Mouse (Mus musculus) megakaryocyte, embryonic 14.5 days (primary cell): Measurements from ENCODE around the gene Snx8. TPM values are rescaled to one million over a fixed set of nuclear protein-coding genes. Genes with fewer than 3 reads are reported as not detected.

Experiments used
- H3K27me3 ChIP-seq: replicated peaks from 2 replicates; pipeline ENCODE3; 2012; ENCODE audit warnings: inconsistent platforms
- H3K36me3 ChIP-seq: replicated peaks from 2 replicates; pipeline ENCODE3; 2012; ENCODE audit warnings: low read length, inconsistent platforms, mixed read lengths
- H3K4me1 ChIP-seq: 2 replicates; pipeline ENCODE4 v1.6.1; 2012; ENCODE audit warnings: inconsistent platforms
- H3K4me3 ChIP-seq: replicated peaks from 2 replicates; pipeline ENCODE3; 2012; ENCODE audit warnings: moderate library complexity, mild to moderate bottlenecking, inconsistent platforms
- H3K9me3 ChIP-seq: 2 replicates; pipeline ENCODE4 v1.6.1; 2012; ENCODE audit warnings: inconsistent platforms
- FLI1 ChIP-seq: IDR thresholded peaks from 2 replicates; pipeline ENCODE4 v1.6.1; 2012; ENCODE audit warnings: low read length, inconsistent platforms, mixed read lengths
- GATA1 ChIP-seq: IDR thresholded peaks from 3 replicates; pipeline ENCODE4 v1.6.1; 2012; ENCODE audit warnings: mixed read lengths, low read length, inconsistent platforms, borderline replicate concordance
- polyA plus RNA-seq: library from polyadenylated mRNA; stranded (reverse); fragments of >175 nt; gene quantifications from 2 replicates; pipeline ENCODE4 v1.2.3, GENCODE M21; 2012; ENCODE audit warnings: low replicate concordance; ENCODE audit not compliant: insufficient read depth

Gene Snx8
- polyA plus RNA-seq, 1 experiment: 17.8 TPM

DNA sequence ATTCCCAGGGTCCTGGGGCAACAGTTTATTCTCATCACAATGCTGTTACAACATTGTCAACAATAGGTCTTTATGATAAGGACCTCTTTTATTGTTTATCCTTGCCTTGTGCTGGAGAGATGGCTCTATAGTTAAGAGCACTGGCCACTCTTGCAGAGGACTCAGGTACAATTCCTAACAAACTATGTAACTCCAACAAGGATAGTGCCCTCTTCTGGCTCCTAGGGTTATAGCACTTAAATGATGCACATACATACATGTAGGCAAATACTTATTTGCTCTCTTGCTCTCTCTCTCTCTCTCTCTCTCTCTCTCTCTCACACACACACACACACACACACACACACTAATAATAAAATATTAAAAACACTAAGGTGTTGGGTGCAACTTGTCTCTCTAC, 19.7 kb upstream of the Snx8 start:
- H3K9me3 ChIP-seq: peaks cover 16% of the 10 kb centered on the region
- no peak overlapping the region for H3K4me3 ChIP-seq
- peaks cover 11% of the 10 kb centered on the region for H3K4me1 ChIP-seq
- TF ChIP-seq GATA1 (no peak), FLI1 (no peak)
- H3K27me3 ChIP-seq: peaks cover 9% of the 10 kb centered on the region
- no peaks in the 10 kb centered on the region for H3K36me3 ChIP-seq

DNA sequence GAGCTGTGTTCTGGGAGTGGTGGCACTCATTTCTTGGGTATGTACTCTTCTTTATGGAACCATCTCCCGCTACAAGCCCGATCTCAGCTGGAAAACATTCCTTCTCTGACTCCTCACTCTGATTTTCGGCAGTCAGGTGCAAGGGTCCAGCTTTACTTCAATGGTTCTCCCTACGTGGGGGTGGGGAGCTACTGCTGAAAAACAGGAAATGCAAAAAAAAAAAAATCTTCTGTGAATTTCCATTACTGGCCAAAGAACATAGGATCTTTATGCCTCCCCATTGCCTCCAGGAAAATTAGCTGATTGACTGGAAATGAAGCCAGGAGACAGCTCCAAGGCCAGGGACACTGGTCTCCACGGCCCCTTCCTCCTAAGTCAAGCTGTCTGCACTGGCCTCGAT, 17.6 kb upstream of the Snx8 start:
- Histone ChIP-seq H3K9me3 (peaks cover 21% of the 10 kb centered on the region), H3K4me3 (no peak overlapping the region), H3K36me3 (no peaks in the 10 kb centered on the region), H3K4me1 (peaks cover 13% of the 10 kb centered on the region), H3K27me3 (peaks cover 11% of the 10 kb centered on the region)
- TF ChIP-seq GATA1 (no peak), FLI1 (no peak)

DNA sequence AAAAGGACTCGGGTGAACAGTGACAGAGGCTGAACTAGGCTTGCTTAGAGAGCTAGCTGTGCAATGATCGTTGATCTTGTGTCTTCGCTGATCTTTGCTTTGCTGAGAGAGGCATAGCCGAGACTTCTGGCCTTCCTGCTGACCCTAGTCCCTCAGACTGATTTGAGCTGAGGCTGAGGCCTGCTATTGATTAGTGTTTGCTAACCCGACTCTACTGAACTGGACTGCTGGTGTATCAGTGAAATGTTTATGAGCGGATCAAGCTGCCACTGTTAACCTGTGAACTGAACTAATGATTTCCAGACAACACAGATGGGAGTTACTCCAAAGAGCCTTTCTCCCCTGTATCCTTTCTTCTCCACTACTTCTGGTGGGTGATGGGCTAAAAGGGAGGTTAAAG, 16.1 kb upstream of the Snx8 start:
- H3K4me3 ChIP-seq: no peak overlapping the region
- TF ChIP-seq GATA1 (no peak), FLI1 (no peak)
- H3K9me3 ChIP-seq: peaks cover 23% of the 10 kb centered on the region
- H3K4me1 ChIP-seq: peaks cover 10% of the 10 kb centered on the region
- no peaks in the 10 kb centered on the region for H3K36me3 ChIP-seq
- H3K27me3 ChIP-seq: peaks cover 11% of the 10 kb centered on the region

DNA sequence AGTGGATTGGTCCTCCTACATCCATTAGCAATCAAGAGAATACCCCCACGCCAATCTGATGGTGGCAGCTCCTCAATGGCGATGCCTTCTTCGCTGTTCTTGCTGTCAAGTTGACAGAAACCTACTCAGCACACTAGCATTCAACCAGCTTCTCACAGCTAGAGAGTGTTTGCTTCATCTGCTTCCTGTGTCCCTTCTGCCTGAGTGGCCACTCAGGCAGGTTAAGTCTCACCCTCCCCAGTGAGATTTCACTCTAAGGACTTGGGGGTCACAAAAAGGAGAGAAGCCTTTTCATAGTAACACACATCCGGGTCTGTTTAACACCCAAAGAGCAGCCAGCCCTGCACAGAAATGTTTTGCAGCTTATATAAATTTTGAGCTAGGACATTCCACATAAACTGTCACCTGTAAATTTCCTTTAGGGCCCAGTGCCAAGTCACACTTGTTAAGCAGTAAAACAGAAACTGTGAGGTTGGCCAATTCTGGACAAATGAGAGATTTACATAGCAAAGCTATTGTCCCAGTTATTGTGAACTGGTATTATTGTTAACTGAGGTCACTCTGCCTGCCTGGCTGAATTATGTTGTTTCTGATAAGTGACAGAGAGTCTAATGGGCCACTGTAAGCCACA, 13.7 kb upstream of the Snx8 start:
- H3K36me3 ChIP-seq: no peaks in the 10 kb centered on the region
- H3K9me3 ChIP-seq: peaks cover 18% of the 10 kb centered on the region
- H3K27me3 ChIP-seq: peaks cover 18% of the 10 kb centered on the region
- H3K4me1 ChIP-seq: peaks cover 10% of the 10 kb centered on the region
- TF ChIP-seq FLI1 (no peak), GATA1 (no peak)
- H3K4me3 ChIP-seq: no peak overlapping the region

DNA sequence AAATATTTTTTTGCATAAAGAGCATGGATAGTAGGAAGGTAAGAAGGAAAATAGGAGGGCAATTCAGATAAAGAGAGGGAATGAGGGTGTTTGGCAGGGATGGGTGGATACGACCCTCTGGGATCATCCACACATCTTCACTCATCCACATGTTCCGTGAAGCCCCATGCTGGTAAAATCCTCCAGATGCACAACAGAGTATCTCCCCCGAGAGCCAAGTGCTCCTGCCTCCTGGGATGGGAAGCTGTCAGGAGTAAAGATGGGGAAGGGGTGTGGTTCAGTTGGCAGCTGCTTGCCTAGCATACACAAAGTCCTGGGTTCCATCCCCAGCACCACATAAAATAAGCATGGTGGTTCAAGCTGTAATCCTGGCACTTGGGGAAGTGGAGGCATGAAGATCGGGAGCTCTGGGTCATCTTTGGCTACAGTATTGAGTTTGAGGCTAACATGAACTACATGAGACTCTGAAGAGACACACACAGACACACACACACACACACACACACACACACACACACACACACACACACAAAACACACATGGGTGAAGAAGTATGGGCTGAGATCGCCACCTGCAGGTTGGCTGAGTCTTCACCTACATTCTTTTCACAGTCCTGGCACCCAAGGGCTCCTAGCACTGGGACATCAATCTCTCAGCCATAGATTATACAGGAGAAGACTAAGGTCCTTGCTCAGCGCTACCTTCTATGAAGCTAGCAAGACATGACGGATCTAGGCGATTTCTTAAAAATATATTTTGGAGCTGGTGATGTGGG, 7.3 kb upstream of the Snx8 start:
- TF ChIP-seq GATA1 (no peak), FLI1 (no peak)
- peaks cover 12% of the 10 kb centered on the region for H3K27me3 ChIP-seq
- H3K36me3 ChIP-seq: no peaks in the 10 kb centered on the region

DNA sequence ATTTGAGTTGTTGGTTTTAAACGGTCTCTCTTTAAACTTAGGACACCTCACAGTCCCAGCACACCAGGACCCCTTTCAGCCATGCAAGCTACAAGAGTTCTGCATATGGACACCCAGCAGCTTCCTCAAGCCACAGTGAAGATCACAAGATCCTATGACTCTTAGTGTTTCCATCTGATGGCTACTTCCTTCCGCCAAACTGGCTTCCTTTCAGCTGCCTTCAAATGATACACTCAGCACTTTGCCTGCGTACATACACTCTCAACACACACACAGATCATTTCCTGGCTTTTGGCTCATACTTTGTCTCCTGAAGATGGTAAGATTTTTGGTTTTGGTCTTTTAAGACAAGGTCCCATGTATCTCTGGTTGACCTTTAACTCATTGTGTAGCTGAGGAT, 3.6 kb upstream of the Snx8 start:
- H3K27me3 ChIP-seq: peaks cover 8% of the 10 kb centered on the region
- TF ChIP-seq GATA1 (no peak), FLI1 (no peak)
- H3K4me3 ChIP-seq: no peak overlapping the region

More for the DNA sequence above, 7.3 kb upstream of the Snx8 start:
- H3K4me1 ChIP-seq: peaks cover 16% of the 10 kb centered on the region
- H3K9me3 ChIP-seq: peaks cover 3% of the 10 kb centered on the region; the same call in 1 of the 2 replicates
- no peak overlapping the region for H3K4me3 ChIP-seq

DNA sequence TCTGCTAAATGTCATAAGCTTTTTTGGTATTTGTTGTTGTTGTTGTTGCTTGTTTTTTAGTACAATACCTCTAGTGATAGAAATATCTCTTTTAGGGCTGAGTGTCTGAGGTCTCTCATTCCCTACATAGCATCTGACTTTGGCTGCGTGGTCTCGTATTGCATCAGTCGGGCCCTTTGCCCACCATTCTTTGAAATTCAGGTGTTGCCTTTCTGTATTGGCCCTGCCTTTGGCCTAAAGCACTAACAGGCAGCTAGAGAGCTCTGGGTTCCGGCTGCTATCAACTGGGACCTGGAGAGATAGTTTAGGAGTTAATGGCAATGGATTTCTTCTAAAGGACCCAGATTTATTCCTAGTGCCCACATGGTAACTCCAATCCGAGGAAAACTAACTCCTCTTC, 2.9 kb upstream of the Snx8 start:
- Histone ChIP-seq H3K9me3 (no peaks in the 10 kb centered on the region), H3K4me3 (no peak overlapping the region), H3K36me3 (no peaks in the 10 kb centered on the region), H3K27me3 (peaks cover 13% of the 10 kb centered on the region), H3K4me1 (peaks cover 46% of the 10 kb centered on the region)
- TF ChIP-seq GATA1: no peak
- no peak for TF ChIP-seq FLI1

More for the DNA sequence above, 3.6 kb upstream of the Snx8 start:
- Histone ChIP-seq H3K9me3 (no peaks in the 10 kb centered on the region), H3K36me3 (no peaks in the 10 kb centered on the region), H3K4me1 (peaks cover 39% of the 10 kb centered on the region)

DNA sequence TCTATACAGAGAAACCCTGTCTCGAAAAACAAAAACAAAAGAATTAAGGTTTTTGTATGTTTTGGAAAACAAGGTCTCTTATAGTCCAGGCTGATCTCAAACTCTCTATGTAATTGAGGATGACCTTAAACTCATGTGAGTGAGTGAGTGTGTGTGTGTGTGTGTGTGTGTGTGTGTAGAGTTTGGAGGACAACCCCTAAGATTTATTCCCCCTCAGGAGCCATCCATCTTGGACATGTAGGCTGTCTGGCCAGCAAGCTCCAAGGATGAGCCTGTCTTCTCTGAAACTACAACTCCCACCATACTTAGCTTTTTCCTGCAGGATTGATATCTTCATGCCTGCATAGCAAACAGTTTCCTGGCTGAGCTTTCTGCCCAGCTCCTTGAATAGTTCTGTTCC, 2.4 kb upstream of the Snx8 start:
- TF ChIP-seq FLI1 (no peak), GATA1 (no peak)
- no peaks in the 10 kb centered on the region for H3K9me3 ChIP-seq
- no peaks in the 10 kb centered on the region for H3K36me3 ChIP-seq
- H3K4me3 ChIP-seq: no peak overlapping the region
- peaks cover 49% of the 10 kb centered on the region for H3K4me1 ChIP-seq
- H3K27me3 ChIP-seq: peaks cover 16% of the 10 kb centered on the region

DNA sequence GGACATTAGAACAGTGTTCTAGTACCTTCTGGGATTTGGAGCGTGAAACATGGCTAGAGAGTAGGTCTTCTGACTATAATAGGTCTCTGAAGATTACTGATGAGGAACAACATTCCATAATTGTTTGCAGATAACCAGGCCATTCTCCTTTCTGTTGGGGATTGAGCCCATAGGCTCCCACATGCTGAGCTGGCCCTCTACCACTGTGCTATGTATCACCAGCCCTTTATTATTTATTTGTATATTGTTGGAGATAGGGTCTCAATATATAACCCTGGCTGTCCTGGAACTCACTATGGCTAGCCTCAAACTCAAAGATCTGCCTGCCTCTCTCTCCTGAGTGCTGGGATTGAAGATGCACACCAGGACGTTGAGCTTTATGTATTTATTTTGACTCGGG, 585 bp upstream of the Snx8 start:
- no peak for TF ChIP-seq GATA1
- no peak for TF ChIP-seq FLI1
- H3K36me3 ChIP-seq: no peaks in the 10 kb centered on the region
- peak overlapping the region; percentile 93 for H3K4me3 ChIP-seq
- H3K27me3 ChIP-seq: peaks cover 13% of the 10 kb centered on the region
- H3K4me1 ChIP-seq: peaks cover 49% of the 10 kb centered on the region
- no peaks in the 10 kb centered on the region for H3K9me3 ChIP-seq

DNA sequence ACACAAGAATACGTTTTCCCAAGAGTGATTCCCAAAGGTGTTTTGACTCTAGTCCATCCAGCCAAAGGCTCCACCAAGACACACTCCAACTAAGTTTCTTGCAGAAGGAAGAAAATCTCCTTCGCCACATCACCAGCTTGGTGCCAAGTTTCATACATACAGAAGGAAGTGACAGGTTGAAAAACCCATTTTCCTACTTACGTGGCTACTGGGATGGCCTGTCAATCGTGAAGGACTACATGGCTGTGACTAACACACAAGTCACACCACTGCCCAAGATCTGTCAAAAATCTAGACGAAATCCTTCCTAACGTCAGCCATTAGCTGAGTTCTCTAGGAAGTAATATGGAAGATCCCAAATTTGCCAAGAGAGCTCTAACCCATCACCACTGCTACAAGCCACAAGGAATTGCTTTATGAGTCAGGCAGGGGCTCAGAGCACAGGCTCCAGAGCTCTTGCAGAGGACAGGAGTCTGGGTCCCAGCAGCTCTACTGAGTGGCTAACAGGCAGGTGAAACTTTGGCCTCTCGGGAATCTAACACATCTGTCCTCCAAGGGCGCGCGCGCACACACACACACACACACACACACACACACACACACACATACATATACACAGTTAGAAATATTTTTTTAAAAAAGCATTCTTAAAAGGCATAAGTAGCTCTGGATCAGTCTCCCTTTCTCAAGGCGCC, 1.1 kb downstream of the Snx8 start:
- TF ChIP-seq FLI1: no peak
- TF ChIP-seq GATA1: no peak
- peak overlapping the region; percentile 93 for H3K4me3 ChIP-seq
- peaks cover 17% of the 10 kb centered on the region for H3K27me3 ChIP-seq
- H3K36me3 ChIP-seq: no peaks in the 10 kb centered on the region
- H3K4me1 ChIP-seq: peaks cover 53% of the 10 kb centered on the region
- no peaks in the 10 kb centered on the region for H3K9me3 ChIP-seq
